Mouse (Mus musculus) brain, adult 2 months (tissue): ENCODE measurements at regions not wholly inside any gene's neighbourhood (a gene's known extent, or its start where the extent isn't known, plus 50 kb on each side); places are given as distances from the start of the nearest gene placed in this dataset.

Source experiments
- DNase-seq: peaks from one replicate; pipeline ENCODE4 v3.0.0; 2011; ENCODE audit warnings: low read depth, low spot score

GRCm38 (mm10) chr1:186909518-186910105, 57.6 kb upstream of the D1Pas1 start:
- peak; percentile 16 for DNase-seq

DNA sequence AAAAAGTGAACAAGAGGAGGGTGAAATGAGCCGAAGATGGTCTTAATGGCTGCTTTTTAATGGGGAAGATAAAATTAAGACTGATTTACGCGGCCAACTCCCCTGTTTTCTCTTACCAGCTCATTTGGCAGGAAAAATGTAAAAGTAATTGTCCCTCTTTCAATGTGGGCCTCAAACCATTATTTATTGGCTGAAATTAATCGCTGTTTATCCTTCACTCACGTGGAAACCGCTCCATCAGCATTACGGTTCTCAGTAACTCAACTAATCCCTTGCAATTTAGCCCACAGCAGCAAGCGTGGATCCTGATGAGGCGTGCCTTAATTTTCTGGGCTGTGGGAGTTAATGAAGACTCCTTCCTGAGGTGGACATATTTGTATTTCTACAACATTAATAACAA, 58.1 kb upstream of the D1Pas1 start:
- no peak for DNase-seq

- no peak for DNase-seq
Observed at GRCm38 (mm10) chr1:186907409-186908170, 59.6 kb upstream of the D1Pas1 start.

DNA sequence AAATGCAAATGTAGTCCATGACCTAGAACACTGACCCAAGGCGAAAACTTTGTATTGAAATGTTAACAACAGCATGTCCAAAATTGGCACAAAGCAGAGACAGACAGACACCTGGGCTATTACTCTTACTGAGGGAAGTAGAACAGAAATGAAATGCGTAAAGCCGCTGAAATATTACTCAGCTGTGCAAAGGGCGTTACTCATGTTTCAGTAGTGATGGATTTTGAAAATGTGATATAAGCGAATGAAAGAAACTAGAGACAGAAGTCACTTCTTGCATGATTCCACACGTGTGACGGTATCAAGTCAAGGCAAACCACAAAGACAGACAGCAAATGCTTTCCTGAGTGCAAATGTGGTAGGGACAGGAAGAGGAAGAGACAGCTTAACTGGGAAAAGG, 61.3 kb upstream of the D1Pas1 start:
- DNase-seq, result no peak

DNA sequence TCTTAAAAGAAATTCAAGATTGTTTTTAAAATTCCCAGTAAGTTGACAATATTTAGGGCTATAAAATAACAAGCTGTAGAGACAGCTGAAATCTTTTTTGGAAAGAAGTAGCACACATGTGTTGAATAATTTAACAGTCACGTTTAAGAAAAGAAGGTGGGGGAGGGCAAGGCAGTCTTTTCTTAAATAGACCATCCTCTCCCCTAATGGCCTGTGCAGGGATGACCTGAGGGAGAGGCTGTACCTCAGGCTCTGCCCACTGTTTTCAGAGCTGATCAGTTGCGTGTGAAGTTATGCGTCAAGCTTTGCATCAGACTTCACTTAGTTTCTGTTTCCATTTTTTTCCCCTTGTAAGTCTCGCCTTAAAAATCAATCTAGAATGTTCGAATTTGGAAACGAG, 65.7 kb upstream of the D1Pas1 start:
- no peak for DNase-seq

DNA sequence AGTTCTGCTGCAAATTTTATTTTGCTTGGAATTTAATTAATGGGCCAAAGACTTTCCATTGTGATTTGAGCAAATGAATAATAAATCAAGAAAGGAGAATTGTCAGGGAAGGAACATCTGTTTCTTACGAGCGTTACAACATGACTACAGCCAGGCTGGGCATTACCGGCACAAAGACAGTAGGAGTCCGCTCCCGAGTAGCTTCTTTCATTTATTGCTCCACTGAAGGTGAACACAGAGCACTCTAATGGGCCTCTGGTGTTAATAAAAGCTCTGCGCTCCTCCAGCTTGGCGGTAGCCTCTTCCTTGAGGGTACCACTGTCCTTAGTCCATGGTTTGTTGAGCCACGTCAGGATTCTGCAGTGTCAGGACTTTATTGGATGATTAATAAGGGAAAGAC, 69.0 kb upstream of the D1Pas1 start:
- no peak for DNase-seq

GRCm38 (mm10) chr1:186889584-186889852, 77.7 kb upstream of the D1Pas1 start:
- DNase-seq, result no peak

DNA sequence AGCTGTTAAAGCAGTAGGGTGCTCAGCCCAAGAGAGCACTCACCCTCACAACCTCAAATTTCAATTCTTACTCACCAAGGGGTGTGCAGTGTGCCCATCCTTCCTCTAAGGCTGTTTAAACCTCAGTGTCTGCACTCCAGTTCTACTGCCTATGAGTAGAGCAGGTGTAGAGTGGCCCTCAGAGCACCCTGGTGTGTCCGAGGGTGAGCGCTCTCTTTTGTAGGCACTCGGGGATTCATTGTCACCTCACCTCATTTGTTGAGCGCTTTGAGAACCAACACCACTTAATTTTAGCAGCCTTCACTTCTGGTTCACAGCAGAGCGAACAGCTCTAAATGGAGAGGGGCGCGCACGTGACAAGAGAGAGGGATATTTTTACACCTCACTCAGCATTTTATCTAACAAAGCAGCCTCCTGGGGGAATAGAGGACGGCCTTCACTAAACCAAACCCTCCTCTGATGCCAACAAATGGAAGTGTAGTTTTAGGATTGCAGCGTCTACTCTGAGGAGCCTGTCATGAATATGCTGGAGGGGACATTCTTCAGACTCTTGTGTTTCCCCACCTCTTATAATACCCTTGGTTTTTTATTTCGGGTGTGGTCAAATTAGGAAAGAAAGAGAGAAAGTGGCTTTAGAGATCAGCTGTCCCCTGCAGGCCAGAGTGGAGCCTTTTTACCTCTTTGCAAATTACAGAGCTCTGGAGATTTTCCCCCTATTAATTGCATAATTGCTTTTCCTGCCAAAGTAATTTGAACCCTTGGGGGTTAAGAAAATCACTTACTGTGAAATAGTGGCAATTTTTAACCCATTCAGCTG, 78.2 kb upstream of the D1Pas1 start:
- DNase-seq, result no peak

DNA sequence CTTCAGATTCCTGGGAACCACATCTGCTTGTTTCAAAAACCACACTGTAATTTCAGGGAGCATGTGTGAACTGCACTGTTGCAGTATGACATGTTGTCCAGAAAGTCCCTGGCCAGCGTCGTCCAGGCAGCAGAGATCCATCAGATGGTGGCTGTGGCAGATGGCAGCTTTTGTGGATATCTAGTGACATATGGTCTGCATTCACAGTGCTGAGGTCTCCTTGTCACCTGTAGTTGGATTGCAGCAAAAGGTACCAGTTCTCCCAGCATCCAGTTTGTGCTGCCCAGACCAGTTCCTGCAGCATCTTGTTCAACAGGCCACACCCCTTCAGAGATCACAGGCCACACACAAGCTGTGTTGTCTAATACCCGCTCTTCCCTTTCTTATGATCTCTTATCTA, 80.1 kb upstream of the D1Pas1 start:
- DNase-seq, result peak; percentile 13

DNA sequence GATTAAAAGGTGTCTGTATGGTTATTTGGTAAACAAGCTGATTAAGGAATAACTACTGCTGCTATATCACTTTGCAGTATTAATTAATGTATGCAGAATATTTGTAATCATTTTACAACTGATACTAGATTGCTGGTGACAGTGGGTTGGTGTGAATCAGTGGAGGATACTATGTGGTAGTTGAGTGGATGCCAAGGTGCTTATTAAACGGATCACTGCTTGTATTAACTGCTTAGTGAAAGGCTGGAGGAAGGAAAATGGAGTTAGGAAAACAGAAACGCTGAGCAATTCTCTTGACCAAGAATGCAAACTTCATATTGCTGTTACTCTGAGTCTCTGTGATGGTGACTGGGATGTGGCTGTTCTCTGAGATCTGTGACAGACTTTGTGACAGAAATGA, 86.8 kb upstream of the D1Pas1 start:
- DNase-seq, result no peak

GRCm38 (mm10) chr1:186860608-186861444, 106.4 kb upstream of the D1Pas1 start:
- DNase-seq, result peak; percentile 7

DNA sequence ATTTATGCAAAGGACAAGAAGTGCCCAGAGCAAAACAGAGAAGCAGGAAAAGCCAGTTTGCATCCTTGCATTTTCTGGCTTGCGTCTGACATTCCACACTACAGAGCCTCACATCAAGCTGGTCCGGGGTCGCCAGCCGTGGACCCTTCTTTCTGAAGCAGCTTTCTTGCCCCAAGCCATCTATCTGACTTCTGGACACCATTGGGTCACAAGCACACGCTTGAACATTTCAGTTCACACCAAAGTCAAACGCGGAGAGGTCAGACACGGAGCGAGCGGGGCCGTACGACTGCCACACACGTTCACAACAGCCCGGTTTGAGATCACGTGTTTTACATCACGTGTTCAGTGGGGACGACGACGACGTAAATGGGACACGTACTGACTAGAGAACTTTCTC, 108.9 kb upstream of the D1Pas1 start:
- no peak for DNase-seq

DNA sequence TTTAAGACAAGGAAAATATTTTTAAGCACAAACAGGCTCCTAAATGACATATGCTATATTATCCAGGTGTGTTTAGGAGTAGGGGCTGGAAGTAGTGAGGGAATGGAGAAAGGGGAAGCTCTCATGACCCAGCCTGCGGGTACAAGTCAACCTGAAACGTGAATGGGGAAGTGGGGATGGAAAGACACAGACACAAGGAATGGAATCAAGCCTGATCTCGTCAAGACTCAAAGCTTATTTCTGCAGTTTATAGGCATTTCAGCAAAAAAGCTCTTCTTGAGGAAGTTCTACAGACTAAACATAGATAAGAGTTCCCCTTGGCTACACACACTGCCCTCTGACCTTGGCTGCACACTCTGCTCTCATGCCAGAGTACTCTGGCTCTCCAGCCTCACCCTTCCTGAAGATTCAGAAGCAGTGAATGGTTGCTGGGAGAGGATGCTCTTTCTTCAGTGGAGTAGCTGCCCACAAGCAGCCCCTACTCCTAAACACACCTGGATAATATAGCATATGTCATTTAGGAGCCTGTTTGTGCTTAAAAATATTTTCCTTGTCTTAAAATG, 106.4 kb upstream of the Rrp15 start:
- peak; percentile 13 for DNase-seq

DNA sequence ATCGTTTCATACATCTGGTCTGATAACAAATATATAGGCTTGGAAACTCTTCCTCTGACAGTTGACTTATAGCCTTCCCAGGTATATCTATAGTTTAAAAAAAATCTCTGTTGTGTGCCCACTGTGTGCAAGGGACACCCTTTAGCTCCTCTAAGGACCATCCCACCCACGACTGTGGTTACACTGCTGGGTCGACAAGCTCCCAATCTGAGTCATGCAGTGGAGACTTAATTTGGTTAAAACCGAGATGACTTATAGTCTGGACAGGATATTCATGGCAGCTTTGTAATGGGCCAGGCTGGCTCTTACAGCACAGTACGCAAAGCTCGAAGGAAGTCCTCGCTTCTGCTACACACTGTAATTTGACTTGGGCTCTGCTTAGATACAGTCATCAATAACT, 96.1 kb upstream of the Rrp15 start:
- DNase-seq, result no peak

GRCm38 (mm10) chr1:186833896-186834800, 85.0 kb upstream of the Rrp15 start:
- peak; percentile 17 for DNase-seq

DNA sequence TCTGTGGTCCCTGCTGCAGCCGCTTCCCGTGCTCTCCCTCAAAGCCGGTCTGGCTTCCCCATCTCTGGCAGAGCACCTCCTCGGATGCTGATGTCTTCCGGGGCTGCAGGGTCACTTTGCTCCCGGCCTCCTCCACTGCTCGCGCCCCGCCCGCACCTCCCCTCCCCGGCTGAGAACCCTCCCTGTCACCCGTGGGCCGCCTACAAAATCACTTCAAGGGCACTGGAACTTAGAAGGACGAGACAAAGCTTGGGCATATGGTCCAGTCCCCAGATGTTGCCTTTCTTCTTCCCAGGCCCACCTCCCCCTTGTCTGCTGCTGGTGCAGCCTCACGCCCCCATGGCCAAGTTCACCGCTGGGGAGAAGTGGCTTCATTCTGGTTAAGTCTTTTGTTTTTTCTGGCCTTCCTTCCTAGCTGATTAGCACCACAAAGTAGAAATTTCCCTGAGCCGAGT, 84.3 kb upstream of the Rrp15 start:
- no peak for DNase-seq

GRCm38 (mm10) chr1:186827773-186828172, 78.6 kb upstream of the Rrp15 start:
- peak; percentile 71 for DNase-seq

GRCm38 (mm10) chr1:186808192-186808960, 59.2 kb upstream of the Rrp15 start:
- peak; percentile 25 for DNase-seq

GRCm38 (mm10) chr1:186804451-186804850, 55.3 kb upstream of the Rrp15 start:
- DNase-seq, result no peak
